Comparison of ENCODE assay signal across 8 mouse cellular contexts in the genomic region with DNA sequence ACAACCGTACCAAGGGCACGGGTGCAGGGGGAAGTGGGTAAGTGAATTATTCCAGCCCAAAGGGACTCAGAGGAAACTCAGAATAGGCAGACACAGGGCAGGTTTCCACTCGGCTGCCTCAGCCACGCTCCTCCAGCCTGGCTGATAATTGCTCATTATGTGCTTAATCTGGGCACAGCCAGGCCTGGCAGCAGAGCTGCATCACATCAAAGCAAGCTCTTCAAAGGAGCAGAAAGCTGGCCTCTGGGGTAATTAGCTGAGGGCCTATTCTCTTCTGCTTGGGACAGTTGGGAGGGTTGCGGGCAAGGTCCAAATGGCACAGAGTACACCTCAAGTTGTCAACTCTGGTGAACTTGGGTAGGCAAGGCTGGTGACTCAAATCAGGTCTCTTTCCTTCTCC.
DNase-seq lines count a peak whose midpoint lies in the region; ATAC-seq and TF ChIP-seq lines count a peak whose summit lies in the region.

No protein-coding gene starts in this region.

- no peak overlapping the region for H3K4me2 ChIP-seq in hindbrain, embryonic 16.5 days (ENCODE audit: low read length)

- no peaks in the 10 kb centered on the region for H3K9me3 ChIP-seq in hindbrain, embryonic 16.5 days (ENCODE audit: control insufficient read depth, low read length)

- H3K4me3 ChIP-seq in hindbrain, embryonic 16.5 days (ENCODE audit: low read length) = no peak overlapping the region
- H3K4me3 ChIP-seq in layer of hippocampus, adult 2 months = no peak overlapping the region

- no peaks in the 10 kb centered on the region for H3K36me3 ChIP-seq in hindbrain, embryonic 16.5 days (ENCODE audit: control insufficient read depth, insufficient read depth, low read length)

- ATAC-seq in hindbrain, embryonic 16.5 days = peak; percentile 85
- ATAC-seq in granulocyte monocyte progenitor cell, adult 5-6 weeks (replicated peaks; ENCODE audit: poor library complexity, severe bottlenecking) = no peak

- WGBS in hindbrain, embryonic 16.5 days = 28% methylated on average over 5 of the region's 5 CpGs

- no peaks in the 10 kb centered on the region for H3K4me1 ChIP-seq in hindbrain, embryonic 16.5 days (ENCODE audit: control insufficient read depth, insufficient read depth, low read depth, low read length)

- H3K27me3 ChIP-seq in hindbrain, embryonic 16.5 days (replicated peaks; ENCODE audit: control insufficient read depth, insufficient read depth, low read length) = no peaks in the 10 kb centered on the region

- DNase-seq in cerebellum, postnatal 14 days = peak; percentile 61 to 63
- no peak for DNase-seq in cerebellum, adult 9-10 months
- DNase-seq in layer of hippocampus, adult 2 months (ENCODE audit: low spot score in 2 of 2) = peak; percentile 43 to 48
- peak; percentile 24 for DNase-seq in right cerebral cortex, adult 18-20 months
- DNase-seq in adipocyte (ENCODE audit: low spot score) = no peak
- no peak for DNase-seq in thymus, postnatal 10 days (ENCODE audit: low spot score in 2 of 2)

- no peak overlapping the region for H3K27ac ChIP-seq in hindbrain, embryonic 16.5 days (ENCODE audit: low read depth, low read length)
- H3K27ac ChIP-seq in layer of hippocampus, adult 2 months = no peak overlapping the region

- TF ChIP-seq CTCF in layer of hippocampus, adult 2 months (conservative IDR thresholded peaks at IDR 0.05) = no peak

- H3K9ac ChIP-seq in hindbrain, embryonic 16.5 days (ENCODE audit: low read depth, low read length) = no peak overlapping the region

Comparison
In these comparisons a context has a peak if more than half of its experiments do, and no peak if none do; other contexts are left out.
1. DNase-seq: peak in cerebellum, postnatal 14 days (2 of 2), layer of hippocampus, adult 2 months (2 of 2) and right cerebral cortex, adult 18-20 months (single experiment); none in cerebellum, adult 9-10 months (single experiment), adipocyte (single experiment) and thymus, postnatal 10 days (0 of 2).